Mouse (Mus musculus) frontal cortex, postnatal 10 days (tissue): ENCODE measurements around the gene Dnah6.

Source experiments
- DNase-seq, 2 experiments: peaks; one replicate each; pipeline ENCODE4 v3.0.0; 2022; ENCODE audit warnings: low spot score in 2 of 2, mixed read lengths in 1 of 2

Gene Dnah6

DNA sequence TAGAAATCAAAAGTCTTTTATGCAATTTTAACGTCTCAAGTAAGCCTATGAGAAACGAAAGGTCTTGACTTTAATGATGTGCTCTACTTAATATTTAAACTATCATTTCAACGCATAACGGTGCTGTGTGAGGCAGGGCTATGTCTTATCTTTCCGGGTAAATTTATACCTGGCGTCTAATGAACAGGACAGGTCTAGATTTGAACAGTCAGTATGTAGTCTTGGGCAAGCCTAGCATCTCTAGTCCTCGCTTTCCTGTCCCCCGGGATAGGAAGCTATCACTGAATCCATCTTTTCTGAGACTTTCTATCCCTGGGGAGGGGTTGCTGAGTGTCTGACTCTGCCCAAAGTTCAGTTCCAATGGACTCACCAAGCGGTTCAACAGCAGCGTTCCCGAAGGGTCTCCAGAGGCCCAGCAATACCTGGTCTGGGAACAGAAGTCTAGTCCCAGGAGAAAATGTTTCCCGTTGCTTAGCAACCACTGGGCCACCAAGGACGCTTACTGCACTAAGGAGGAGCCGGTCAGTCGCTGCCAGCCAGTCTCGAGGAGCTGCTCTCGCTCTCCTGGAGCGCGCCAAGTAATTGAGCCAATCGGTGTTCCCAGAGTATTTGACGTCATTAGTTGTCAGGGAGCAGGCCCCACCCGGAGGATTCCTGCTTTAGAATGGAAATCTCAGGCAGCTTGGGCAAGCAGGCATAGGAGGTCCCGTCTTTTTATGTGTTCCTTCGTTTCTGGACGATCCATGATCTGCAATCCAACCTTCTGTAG, at the start of gene Dnah6:
TSS of gene Dnah6 (minus strand) at position 463 of the 769 bp plus-strand sequence.
- peak; percentile 89 to 91 for DNase-seq

DNA sequence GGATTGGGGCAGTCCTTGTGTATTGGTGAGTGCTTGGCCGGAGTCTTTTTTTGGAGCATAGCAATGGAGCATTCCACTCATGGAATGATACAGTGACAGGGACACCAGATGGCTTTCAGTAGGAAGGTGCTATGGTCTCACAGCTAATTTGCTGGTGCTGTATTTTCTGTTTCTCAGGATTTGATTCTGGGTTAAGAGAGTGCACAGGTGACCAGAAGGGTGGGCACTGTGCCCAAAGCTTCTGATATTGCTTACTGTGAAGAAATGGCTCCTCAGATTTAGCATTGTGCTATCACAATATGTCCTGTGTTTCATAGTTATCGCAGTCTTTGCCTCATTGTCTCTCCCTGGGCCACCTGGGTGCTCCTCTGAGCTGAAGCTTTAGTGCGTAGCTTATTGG, 47.9 kb upstream of the Dnah6 start:
- no peak for DNase-seq

GRCm38 (mm10) chr6:73267738-73268311, 46.4 kb upstream of the Dnah6 start:
- DNase-seq: no peak

GRCm38 (mm10) chr6:73264801-73265200, 43.4 kb upstream of the Dnah6 start:
- DNase-seq: no peak

DNA sequence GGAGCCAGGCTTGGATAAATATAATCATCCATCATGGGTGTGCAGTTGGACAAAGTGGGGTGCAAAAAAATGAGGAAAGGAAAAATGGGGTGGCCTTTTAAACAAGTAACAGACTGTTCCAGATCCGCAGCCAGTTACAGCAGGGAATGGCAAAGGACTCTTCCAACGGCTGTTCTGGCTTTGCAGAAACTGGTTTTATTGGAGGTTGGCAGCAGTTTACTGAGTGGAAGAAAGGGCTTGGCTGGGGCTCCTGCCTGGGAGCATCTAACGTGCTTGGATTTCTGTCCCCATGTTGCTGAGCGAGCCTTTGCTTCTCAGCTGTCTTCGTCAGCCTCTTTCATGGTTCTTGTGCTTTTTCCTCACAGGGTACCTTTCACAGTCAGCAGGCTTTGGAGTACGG, 38.7 kb upstream of the Dnah6 start:
- DNase-seq: no peak

GRCm38 (mm10) chr6:73257068-73257467, 35.6 kb upstream of the Dnah6 start:
- DNase-seq: no peak

DNA sequence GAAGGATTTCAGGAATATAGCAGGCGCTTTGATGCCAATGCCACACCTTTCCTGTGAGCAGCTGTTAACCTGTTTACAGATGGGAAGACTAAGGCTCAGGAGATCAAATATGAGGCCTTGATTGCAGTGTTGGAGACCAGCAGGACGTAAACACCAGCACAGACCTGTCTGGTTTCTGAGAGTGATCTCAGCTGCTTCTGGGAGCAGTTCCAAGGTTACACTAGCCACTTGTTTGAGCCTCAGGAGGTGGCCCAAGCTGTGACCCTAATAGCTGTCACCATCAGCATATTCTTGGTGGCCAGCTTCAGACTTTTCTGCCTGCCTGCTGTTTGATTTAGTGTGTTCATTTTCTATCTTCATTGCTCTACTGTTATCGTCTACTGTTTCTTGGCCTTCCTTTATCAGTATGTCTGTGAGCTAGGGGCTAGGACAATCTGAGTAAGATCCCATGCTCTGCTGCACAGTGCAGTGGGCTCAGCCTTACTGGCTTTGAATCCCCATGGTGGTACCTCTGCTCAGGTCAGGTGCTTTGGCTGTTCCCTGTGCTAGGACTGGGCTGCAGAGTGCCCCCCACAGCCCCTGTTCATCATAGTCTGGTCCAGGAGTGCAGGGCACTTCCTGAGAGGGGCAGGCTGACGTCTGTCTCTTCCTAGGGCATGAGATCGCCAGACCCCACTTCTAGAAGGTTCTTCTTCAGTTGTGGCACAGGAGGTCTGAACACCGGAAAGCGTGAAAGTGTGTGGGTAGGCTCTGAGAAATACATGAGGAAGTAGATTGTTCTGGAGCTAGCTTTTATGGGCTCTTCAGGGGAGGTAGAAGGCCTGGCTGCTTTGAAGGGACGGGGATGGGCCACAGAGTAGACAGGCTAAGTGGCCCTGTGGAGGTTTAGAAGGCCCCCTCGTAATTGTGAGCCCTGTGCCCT, 33.1 kb upstream of the Dnah6 start:
- DNase-seq: no peak

- DNase-seq: no peak
Observed at GRCm38 (mm10) chr6:73253584-73253983, 32.1 kb upstream of the Dnah6 start.

- no peak for DNase-seq
Observed at GRCm38 (mm10) chr6:73253006-73253405, 31.6 kb upstream of the Dnah6 start.

DNA sequence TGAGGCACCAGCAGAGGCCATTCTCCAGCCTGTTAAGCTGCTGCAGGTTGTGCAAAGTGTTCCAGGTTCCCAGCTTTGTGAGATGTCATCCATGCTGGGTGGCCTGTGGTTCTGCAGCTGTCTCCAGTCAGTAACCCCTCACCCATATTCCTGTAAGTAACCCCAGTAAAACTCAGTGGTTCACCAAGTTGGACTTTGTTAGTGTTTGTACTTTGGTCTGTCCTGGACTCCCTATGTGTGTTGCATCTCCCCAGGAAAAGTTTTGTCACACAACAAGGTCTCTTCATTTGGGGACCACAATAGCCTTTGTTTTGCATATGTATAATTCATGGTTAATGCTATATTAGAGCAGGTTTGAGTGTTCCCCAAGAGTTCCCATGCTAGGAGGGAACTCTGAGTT, 30.9 kb upstream of the Dnah6 start:
- DNase-seq: no peak

DNA sequence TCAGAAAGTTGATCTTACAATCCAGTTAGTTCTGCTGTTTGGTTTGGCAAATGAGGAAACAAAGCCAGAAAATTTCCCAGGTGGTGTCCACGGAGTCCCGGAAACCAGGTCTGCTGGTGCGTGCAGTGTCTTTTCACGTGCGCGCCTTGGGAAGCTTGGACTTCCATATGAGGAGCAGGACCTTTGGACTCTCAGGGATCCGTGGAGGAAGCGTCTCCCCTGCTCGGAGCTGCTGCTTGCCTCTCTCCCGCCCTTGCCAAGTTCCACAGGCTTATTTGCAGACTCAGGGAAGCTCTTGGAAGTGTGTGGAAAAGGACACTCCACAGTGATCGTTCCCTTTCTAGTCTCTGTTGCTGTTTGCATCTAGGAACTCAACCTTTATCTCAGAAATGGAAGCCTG, 29.9 kb upstream of the Dnah6 start:
- no peak for DNase-seq

- no peak for DNase-seq
Observed at GRCm38 (mm10) chr6:73249851-73250250, 28.4 kb upstream of the Dnah6 start.

- DNase-seq: peak in 1 of 2 experiments; percentile 27
Observed at GRCm38 (mm10) chr6:73249049-73249422, 27.6 kb upstream of the Dnah6 start.

- DNase-seq: peak; percentile 82 to 84
Observed at GRCm38 (mm10) chr6:73248237-73249048, 27.0 kb upstream of the Dnah6 start, which contains the start of gene Suclg1. TSS of gene Suclg1 (plus strand) at chr6:73248382.

- no peak for DNase-seq
Observed at GRCm38 (mm10) chr6:73247452-73247851, 26.0 kb upstream of the Dnah6 start.

GRCm38 (mm10) chr6:73246821-73247220, 25.4 kb upstream of the Dnah6 start:
- no peak for DNase-seq

- DNase-seq: no peak
Observed at GRCm38 (mm10) chr6:73235650-73236049, 14.2 kb upstream of the Dnah6 start.

DNA sequence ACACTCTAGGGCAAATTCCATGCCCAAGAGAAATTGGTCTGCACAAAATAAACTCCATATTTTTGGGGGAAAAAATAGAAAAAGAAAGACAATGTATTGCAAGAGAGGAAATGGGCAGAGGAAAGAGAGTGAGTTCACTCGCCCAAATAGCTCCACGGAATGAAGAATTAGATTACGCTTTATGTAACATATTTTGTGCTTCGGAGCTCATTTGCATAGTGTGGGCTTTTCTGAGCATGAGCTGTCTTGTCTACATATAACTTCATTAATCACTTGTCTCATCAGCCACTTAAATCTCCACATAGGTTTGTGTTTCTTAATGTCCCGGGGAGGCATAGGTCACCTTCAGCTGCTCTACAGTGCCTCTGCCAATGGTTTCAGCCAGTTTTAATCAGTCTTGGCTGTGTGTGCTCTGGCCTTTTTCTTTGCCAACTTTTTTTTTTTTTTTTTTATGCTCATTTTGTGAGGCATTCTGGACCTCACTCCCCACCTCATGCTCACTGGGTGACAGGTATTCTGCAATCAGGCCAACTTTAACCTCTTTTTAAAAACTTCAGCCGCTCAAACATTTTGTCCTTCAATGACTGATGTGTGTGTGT, 12.9 kb upstream of the Dnah6 start:
- no peak for DNase-seq

DNA sequence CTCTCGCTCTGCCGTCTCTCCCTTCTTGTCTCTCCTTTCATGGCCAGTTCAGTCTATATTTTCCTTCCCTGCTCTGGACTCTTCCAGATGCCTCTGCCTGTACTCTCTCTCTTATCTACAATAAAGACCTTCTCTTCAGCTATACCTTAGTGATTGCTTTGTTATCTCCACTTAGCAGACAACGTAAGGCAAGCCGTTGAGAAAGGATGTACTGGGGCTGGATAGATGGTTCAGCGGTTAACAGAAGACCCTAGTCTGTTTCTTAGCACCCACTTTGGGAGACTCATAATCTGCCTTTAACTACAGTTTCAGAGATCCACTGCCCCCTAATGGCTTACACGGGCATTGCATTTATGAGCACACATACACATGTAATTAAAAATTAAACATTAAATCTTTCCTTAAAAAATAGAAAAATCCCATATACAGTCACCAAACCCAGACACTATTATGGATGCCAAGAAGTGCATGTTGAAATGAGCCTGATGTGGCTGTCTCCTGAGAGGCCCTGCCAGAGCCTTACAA, 11.8 kb upstream of the Dnah6 start:
- no peak for DNase-seq

- DNase-seq: no peak
Observed at GRCm38 (mm10) chr6:73232152-73232584, 10.7 kb upstream of the Dnah6 start.

- DNase-seq: no peak
Observed at GRCm38 (mm10) chr6:73228881-73229280, 7.4 kb upstream of the Dnah6 start.
